Mouse (Mus musculus) MEL (cell line): ENCODE data around the gene Fndc3b. TPM values are rescaled to one million over a fixed set of nuclear protein-coding genes. Genes with fewer than 3 reads are reported as not detected.

ENCODE experiments used
- DNase-seq: peaks from one replicate; pipeline ENCODE4 v3.0.0; 2011; ENCODE audit warnings: low read depth, low spot score
- H3K27ac ChIP-seq: 2 replicates; pipeline ENCODE4 v1.5.1; 2012; ENCODE audit warnings: low read depth, mild to moderate bottlenecking, control low read depth, low read length, moderate library complexity; ENCODE audit not compliant: control insufficient read depth
- H3K27me3 ChIP-seq, 2 experiments: fragments of 150-350 bp in 1 of 2; sonication (generic) in 1 of 2; 2 replicates each; pipeline ENCODE4 v1.6.1; 2012; ENCODE audit warnings: low read length in 2 of 2, mild to moderate bottlenecking in 2 of 2, improper control_type of control experiment in 1 of 2, moderate library complexity in 1 of 2; ENCODE audit not compliant: insufficient read depth in 2 of 2, control insufficient read depth in 1 of 2
- H3K36me3 ChIP-seq, 2 experiments: 2 replicates each; pipeline ENCODE4 v1.6.1; 2012 to 2014; ENCODE audit warnings: low read length in 2 of 2, improper control_type of control experiment in 1 of 2, inconsistent platforms in 1 of 2, mild to moderate bottlenecking in 1 of 2; ENCODE audit not compliant: insufficient read depth in 2 of 2, control insufficient read depth in 1 of 2
- H3K4me1 ChIP-seq, 2 experiments: fragments of 150-350 bp in 1 of 2; sonication (generic) in 1 of 2; 2 replicates each; pipeline ENCODE4 v1.6.1; 2012; ENCODE audit warnings: low read length in 2 of 2, improper control_type of control experiment in 1 of 2, mild to moderate bottlenecking in 1 of 2; ENCODE audit not compliant: insufficient read depth in 2 of 2, control insufficient read depth in 1 of 2
- H3K4me3 ChIP-seq, 2 experiments: fragments of 150-350 bp in 1 of 2; sonication (generic) in 1 of 2; 2 replicates each; pipeline ENCODE4 v1.5.1; 2012; ENCODE audit warnings: low read depth in 2 of 2, low read length in 2 of 2, mild to moderate bottlenecking in 2 of 2, moderate library complexity in 2 of 2, control low read depth in 1 of 2, improper control_type of control experiment in 1 of 2; ENCODE audit not compliant: control insufficient read depth in 1 of 2, insufficient read depth in 1 of 2
- H3K79me2 ChIP-seq: 2 replicates; pipeline ENCODE4 v1.6.1; 2012; ENCODE audit warnings: mild to moderate bottlenecking, low read length, moderate library complexity; ENCODE audit not compliant: control insufficient read depth, poor library complexity, insufficient read depth
- H3K9ac ChIP-seq: 2 replicates; pipeline ENCODE4 v1.6.1; 2012; ENCODE audit warnings: low read depth, mild to moderate bottlenecking, control low read depth, low read length, moderate library complexity; ENCODE audit not compliant: control insufficient read depth, poor library complexity, severe bottlenecking
- H3K9me3 ChIP-seq: fragments of 150-350 bp; sonication (generic); replicated peaks from 2 replicates; pipeline ENCODE4 v1.6.1; 2012; ENCODE audit warnings: mild to moderate bottlenecking, low read length, improper control_type of control experiment, moderate library complexity; ENCODE audit not compliant: insufficient read depth
- BHLHE40 ChIP-seq: IDR thresholded peaks from 2 replicates; pipeline ENCODE4 v1.6.1; 2012; ENCODE audit warnings: low read depth, mild to moderate bottlenecking, inconsistent platforms, low read length, improper control_type of control experiment, borderline replicate concordance
- CHD2 ChIP-seq: IDR thresholded peaks from 2 replicates; pipeline ENCODE4 v1.6.1; 2011; ENCODE audit warnings: low read length, improper control_type of control experiment
- EP300 ChIP-seq, 2 experiments: IDR thresholded peaks; 2 replicates each; pipeline ENCODE4 v1.6.1; 2011; ENCODE audit warnings: improper control_type of control experiment in 2 of 2, low read length in 2 of 2, low read depth in 1 of 2, mild to moderate bottlenecking in 1 of 2
- ETS1 ChIP-seq: IDR thresholded peaks from 2 replicates; pipeline ENCODE4 v1.6.1; 2012; ENCODE audit warnings: low read depth, mild to moderate bottlenecking, inconsistent platforms, low read length, improper control_type of control experiment, moderate library complexity
- GATA1 ChIP-seq: IDR thresholded peaks from 2 replicates; pipeline ENCODE4 v1.6.1; 2011; ENCODE audit warnings: low read depth, low read length, improper control_type of control experiment
- MAFK ChIP-seq: IDR thresholded peaks from 2 replicates; pipeline ENCODE4 v1.6.1; 2011; ENCODE audit warnings: low read depth, mild to moderate bottlenecking, low read length, improper control_type of control experiment, borderline replicate concordance
- MAX ChIP-seq: IDR thresholded peaks from 2 replicates; pipeline ENCODE4 v1.6.1; 2011; ENCODE audit warnings: low read length, improper control_type of control experiment
- MAZ ChIP-seq: IDR thresholded peaks from 2 replicates; pipeline ENCODE4 v1.6.1; 2012; ENCODE audit warnings: low read depth, mild to moderate bottlenecking, inconsistent platforms, low read length, improper control_type of control experiment
- MEF2A ChIP-seq: IDR thresholded peaks from 2 replicates; pipeline ENCODE4 v1.6.1; 2014; ENCODE audit warnings: low read depth, mild to moderate bottlenecking, inconsistent platforms, low read length, improper control_type of control experiment; ENCODE audit not compliant: poor library complexity, insufficient replicate concordance, severe bottlenecking; ENCODE audit errors: extremely low read depth
- MXI1 ChIP-seq: IDR thresholded peaks from 2 replicates; pipeline ENCODE4 v1.6.1; 2011; ENCODE audit warnings: mild to moderate bottlenecking, low read depth, low read length, improper control_type of control experiment
- MYB ChIP-seq: IDR thresholded peaks from 2 replicates; pipeline ENCODE4 v1.6.1; 2011; ENCODE audit warnings: mild to moderate bottlenecking, low read depth, low read length, improper control_type of control experiment
- MYC ChIP-seq: IDR thresholded peaks from 2 replicates; pipeline ENCODE4 v1.6.1; 2011; ENCODE audit warnings: low read depth, mild to moderate bottlenecking, low read length, improper control_type of control experiment, moderate library complexity
- NELFE ChIP-seq: IDR thresholded peaks from 2 replicates; pipeline ENCODE4 v1.6.1; 2011; ENCODE audit warnings: low read depth, low read length, improper control_type of control experiment
- POLR2AphosphoS5 ChIP-seq: IDR thresholded peaks from 2 replicates; pipeline ENCODE4 v1.6.1; 2012; ENCODE audit warnings: low read depth, borderline replicate concordance, mild to moderate bottlenecking, inconsistent platforms, low read length, moderate library complexity, mixed read lengths
- SIN3A ChIP-seq: IDR thresholded peaks from 2 replicates; pipeline ENCODE4 v1.6.1; 2012; ENCODE audit warnings: low read length, improper control_type of control experiment, inconsistent platforms
- SMC3 ChIP-seq: IDR thresholded peaks from 2 replicates; pipeline ENCODE4 v1.6.1; 2011; ENCODE audit warnings: low read depth, low read length, improper control_type of control experiment
- TAL1 ChIP-seq: IDR thresholded peaks from 2 replicates; pipeline ENCODE4 v1.6.1; 2012; ENCODE audit warnings: mild to moderate bottlenecking, inconsistent platforms, low read length, moderate library complexity, mixed read lengths
- TCF12 ChIP-seq: IDR thresholded peaks from 2 replicates; pipeline ENCODE4 v1.6.1; 2014; ENCODE audit warnings: low read depth, mild to moderate bottlenecking, inconsistent platforms, low read length, improper control_type of control experiment, moderate library complexity
- UBTF ChIP-seq: IDR thresholded peaks from 2 replicates; pipeline ENCODE4 v1.6.1; 2012; ENCODE audit warnings: low read depth, mild to moderate bottlenecking, inconsistent platforms, low read length, improper control_type of control experiment, moderate library complexity, borderline replicate concordance; ENCODE audit not compliant: insufficient read depth
- USF2 ChIP-seq, 2 experiments: IDR thresholded peaks; 2 replicates each; pipeline ENCODE4 v1.6.1; 2011 to 2012; ENCODE audit warnings: improper control_type of control experiment in 2 of 2, low read length in 2 of 2, borderline replicate concordance in 1 of 2, inconsistent platforms in 1 of 2, low read depth in 1 of 2, mild to moderate bottlenecking in 1 of 2; ENCODE audit not compliant: insufficient read depth in 1 of 2
- ZC3H11A ChIP-seq: IDR thresholded peaks from 2 replicates; pipeline ENCODE4 v1.6.1; 2012; ENCODE audit warnings: low read depth, mild to moderate bottlenecking, inconsistent platforms, low read length, improper control_type of control experiment
- ZKSCAN1 ChIP-seq: IDR thresholded peaks from 2 replicates; pipeline ENCODE4 v1.6.1; 2012; ENCODE audit warnings: low read depth, mild to moderate bottlenecking, inconsistent platforms, low read length, improper control_type of control experiment, moderate library complexity
- ZMIZ1 ChIP-seq: IDR thresholded peaks from 2 replicates; pipeline ENCODE4 v1.6.1; 2012; ENCODE audit warnings: low read depth, mild to moderate bottlenecking, inconsistent platforms, low read length, improper control_type of control experiment, moderate library complexity
- polyA plus RNA-seq, 2 experiments: library from polyadenylated mRNA; stranded (reverse) in 1 of 2; unstranded in 1 of 2; fragments of >175 nt in 1 of 2; fragments of >200 nt in 1 of 2; gene quantifications; 2 replicates each; pipeline versions ENCODE4 v1.2.1 to v1.2.4; 2012; ENCODE audit warnings: low replicate concordance in 2 of 2, low read depth in 1 of 2; ENCODE audit not compliant: insufficient read length in 2 of 2, insufficient read depth in 1 of 2, missing spikeins in 1 of 2
- total RNA-seq: library from RNA; depleted of rRNA; stranded (reverse); fragments of 300-350 nt; gene quantifications from 2 replicates; pipeline ENCODE4 v1.2.3, GENCODE M21; 2012

Fndc3b gene
- total and polyA plus RNA-seq, 3 experiments: not detected

- Histone ChIP-seq H3K9ac (no peak overlapping the region), H3K79me2 (no peaks in the 10 kb centered on the region), H3K27me3 (no peaks in the 10 kb centered on the region), H3K4me3 (no peak overlapping the region), H3K27ac (no peak overlapping the region), H3K9me3 (no peaks in the 10 kb centered on the region), H3K4me1 (no peaks in the 10 kb centered on the region), H3K36me3 (no peaks in the 10 kb centered on the region)
- TF ChIP-seq TCF12 (no peak), MYB (no peak), BHLHE40 (no peak), GATA1 (no peak), USF2 (IDR thresholded peaks at IDR 0.05; ENCODE audit: borderline replicate concordance in 1 of 2, insufficient read depth in 1 of 2, low read depth in 1 of 2, low read length in 2 of 2) (no peak), TAL1 (no peak), SIN3A (no peak), MAX (no peak), MAZ (no peak), ZC3H11A (no peak), CHD2 (no peak), MEF2A (no peak), MAFK (no peak), ETS1 (no peak), NELFE (no peak), UBTF (no peak), ZKSCAN1 (no peak)
- DNase-seq: no peak
Measured at GRCm38 (mm10) chr3:27389923-27390322, 321.2 kb downstream of the Fndc3b start.

- Histone ChIP-seq H3K79me2 (no peaks in the 10 kb centered on the region), H3K9me3 (no peaks in the 10 kb centered on the region), H3K9ac (no peak overlapping the region), H3K27ac (no peak overlapping the region), H3K4me1 (no peaks in the 10 kb centered on the region), H3K27me3 (no peaks in the 10 kb centered on the region), H3K4me3 (no peak overlapping the region), H3K36me3 (no peaks in the 10 kb centered on the region)
- no peak for TF ChIP-seq UBTF
- no peak for TF ChIP-seq MEF2A
- no peak for TF ChIP-seq EP300 (IDR thresholded peaks at IDR 0.05; ENCODE audit: low read depth in 1 of 2, low read length in 2 of 2)
- TF ChIP-seq MAZ: no peak
- no peak for TF ChIP-seq MAFK
- no peak for TF ChIP-seq MXI1
- TF ChIP-seq MYC: no peak
- no peak for TF ChIP-seq POLR2AphosphoS5
- no peak for TF ChIP-seq TAL1
- no peak for TF ChIP-seq BHLHE40
- no peak for TF ChIP-seq ZMIZ1
- TF ChIP-seq CHD2: no peak
- TF ChIP-seq SMC3: no peak
- no peak for DNase-seq
Measured at GRCm38 (mm10) chr3:27384836-27385235, 326.3 kb downstream of the Fndc3b start.
